Mouse (Mus musculus) urinary bladder, postnatal 25 days (tissue): ENCODE measurements around the gene Kcnd2.
A peak's percentile ranks its signal among the peaks of the same experiment; 100 is the strongest.
"Not testable (repeated sequence)": the region's sequence is repeated elsewhere in the genome, so short reads cannot be mapped to it uniquely, and the experiment has no call there.

ENCODE experiments used
- DNase-seq: peaks from one replicate; pipeline ENCODE4 v3.0.0; 2022; ENCODE audit warnings: low spot score

Gene Kcnd2

DNA sequence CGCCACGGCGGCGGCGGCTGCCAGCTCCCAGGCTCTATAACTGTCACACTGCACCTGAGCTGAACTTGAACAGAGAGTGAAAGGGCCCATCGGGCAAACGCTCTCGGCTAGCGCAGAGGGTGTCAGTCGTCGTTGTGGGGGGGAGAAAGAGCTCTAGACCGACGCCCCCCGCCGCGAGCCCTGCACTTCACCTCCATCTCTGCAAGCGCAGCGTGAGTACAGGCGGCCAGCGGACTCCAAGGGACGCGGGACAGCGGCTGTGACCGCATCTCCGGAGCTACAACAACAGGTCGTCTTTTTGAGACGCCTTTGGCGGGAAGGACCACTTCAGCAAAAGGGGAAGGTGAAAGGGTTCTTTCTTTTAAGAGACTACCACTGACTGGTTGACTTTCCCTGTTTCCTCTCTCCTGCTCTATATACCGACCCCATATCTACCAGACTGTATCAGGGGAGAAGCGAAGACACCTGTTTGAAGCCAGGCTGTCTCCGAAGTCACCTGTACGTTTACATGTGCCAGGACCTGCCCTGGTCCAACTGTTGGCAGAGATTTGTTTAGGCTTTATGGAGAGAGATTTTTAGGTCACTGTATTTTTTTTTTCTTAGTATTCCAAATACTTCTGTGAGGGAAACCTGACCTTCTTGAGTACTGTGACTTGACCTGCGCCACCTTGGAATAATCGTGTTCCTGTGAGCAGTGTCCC, at the start of gene Kcnd2:
Gene Kcnd2, plus strand, starts transcription at position 13 of the 701 bp plus-strand sequence.
- no peak for DNase-seq

DNA sequence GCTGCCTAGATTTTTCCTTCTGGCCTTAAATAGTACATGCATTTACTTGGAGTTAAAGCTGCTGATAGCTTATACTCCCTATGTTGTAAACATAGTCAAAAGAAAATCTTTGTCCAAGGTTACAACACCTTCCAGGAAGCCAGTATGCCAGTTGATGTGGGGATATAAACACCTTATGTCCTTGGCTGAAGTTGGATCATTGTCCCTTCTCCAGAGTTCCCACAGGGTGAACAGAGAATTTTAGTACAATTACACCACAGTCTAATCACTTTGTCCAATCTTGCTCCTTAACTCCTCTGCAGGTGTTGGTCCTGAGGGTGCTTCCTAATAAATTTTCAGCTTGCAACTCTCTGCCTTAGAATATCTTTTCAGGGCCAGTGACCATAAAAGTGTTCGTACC, 48.7 kb upstream of the Kcnd2 start:
- DNase-seq: no peak

DNA sequence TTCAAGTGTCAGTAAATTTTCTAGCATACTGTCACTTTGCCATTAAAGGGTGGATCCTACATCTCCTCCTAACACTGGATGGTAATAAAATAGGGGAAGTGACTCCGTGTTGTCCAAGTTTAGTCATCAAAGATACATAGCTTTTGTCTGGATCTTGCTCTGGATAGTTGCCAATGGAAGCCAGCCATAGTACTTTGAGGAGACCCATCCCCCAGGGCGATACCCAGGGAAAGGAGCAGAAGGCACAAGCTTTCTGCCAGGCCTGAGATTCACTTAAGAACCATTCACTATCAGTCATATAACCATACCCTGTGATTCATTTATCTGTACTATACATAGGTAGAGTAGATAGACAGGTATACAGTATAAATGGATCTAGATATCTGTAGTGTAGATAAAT, 20.0 kb upstream of the Kcnd2 start:
- DNase-seq: no peak

DNA sequence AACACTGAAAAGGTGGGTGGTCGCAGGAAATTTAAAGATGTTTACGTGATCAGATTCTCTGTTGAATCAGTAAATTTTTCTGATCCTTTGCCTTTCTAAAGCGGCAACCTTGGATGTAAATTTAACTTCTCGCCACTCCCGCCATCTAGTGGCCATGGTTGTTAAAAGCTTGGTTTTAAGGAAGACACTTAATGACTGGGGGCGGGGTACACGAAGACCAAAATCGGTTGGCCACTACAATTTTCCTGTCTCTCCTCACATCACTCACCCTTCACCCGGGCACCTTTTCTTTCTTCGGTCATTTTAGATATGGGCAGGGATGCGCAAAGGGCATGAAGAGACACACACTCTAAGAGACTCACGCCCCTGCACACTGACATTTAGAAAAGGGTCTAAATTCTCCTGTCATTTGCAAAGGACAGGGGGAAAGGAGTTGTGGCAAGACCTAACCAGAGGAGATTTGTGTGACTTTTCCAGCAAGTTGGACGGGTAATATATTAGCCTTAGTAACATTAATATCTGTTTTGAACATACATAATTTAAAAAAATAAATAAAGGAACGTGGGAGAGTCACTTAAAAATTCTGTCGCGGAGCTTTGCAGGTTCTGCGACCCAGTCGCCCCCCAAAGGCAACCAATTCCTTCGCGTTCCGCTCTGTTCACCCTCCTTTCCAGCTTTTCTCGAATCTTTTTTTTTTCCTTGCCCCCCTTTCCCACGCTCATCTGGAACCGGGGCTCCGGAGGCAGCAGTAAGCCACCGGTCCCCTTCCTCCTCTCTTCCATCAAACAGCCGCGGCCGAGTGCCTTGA, 1.2 kb upstream of the Kcnd2 start:
- peak; percentile 22 for DNase-seq

DNA sequence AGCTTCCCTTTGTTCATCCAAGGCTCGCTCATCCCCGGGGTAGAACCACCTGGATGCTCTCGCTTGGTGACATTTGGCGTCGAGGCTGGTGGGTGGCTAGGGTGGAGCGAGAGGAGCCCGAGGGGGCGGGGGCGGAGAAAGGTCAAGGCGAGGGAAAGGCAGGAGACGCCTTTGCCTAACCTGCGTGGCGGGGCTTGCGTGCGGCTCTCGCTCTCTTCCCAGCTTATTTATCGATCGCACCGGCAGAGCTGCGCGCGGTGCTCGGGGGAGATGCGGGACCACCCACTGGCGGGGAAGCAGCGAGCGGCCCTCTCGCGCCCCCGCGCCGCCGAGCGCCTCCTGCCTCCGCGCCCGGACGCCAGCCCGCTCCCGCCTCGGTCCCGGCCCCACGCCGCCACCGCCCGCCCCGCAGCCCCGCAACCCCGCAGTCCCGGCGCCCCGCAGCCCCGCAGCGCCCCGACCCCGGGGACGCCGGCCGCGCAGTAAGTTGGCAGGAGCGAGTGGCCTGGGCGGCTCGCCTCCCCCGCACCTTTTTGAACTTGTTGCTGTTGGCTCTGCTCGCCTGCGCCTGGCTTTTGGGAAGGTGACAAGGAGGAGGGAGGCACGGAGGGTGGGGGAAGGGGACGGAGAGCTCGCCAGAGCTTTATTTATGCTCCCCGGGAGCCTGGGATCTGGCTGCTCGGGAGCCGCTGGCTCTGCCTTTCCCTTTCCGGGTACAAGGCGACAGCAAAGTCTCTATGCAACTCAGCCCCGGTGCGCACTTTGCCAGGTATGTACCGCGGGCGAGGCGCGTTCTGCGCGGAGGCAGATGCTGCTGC, 421 bp upstream of the Kcnd2 start:
- peak; percentile 4 for DNase-seq

DNA sequence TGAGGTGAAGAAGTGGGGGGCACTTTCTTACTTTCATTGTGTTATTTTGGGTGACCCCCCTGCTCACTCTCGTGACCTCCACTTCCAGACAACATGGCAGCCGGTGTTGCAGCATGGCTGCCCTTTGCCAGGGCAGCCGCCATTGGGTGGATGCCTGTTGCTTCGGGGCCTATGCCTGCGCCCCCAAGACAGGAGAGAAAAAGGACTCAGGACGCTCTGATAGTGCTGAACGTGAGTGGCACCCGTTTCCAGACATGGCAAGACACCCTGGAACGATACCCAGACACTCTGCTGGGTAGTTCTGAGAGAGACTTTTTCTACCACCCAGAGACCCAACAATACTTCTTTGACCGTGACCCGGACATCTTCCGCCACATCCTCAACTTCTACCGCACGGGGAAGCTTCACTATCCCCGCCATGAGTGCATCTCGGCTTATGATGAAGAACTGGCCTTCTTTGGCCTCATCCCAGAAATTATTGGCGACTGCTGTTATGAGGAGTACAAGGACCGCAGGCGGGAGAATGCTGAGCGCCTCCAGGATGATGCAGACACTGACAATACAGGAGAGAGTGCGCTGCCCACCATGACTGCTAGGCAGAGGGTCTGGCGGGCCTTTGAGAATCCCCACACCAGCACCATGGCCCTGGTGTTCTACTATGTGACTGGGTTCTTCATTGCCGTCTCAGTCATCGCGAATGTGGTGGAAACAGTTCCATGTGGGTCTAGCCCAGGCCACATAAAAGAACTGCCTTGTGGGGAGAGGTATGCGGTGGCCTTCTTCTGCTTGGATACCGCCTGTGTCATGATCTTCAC, 1.1 kb downstream of the Kcnd2 start:
- no peak for DNase-seq

DNA sequence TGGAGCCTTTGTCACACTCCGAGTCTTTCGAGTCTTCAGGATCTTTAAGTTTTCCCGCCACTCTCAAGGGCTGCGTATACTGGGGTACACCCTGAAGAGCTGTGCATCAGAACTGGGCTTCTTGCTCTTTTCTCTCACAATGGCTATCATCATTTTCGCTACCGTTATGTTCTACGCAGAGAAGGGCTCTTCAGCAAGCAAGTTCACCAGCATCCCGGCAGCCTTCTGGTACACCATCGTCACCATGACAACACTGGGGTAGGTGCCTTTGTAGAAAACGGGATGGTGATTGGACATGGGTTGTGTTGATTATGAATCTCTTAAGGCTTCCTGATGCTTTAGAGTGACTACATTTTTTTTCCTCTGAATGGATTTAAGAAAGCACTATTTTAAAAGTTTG, 1.9 kb downstream of the Kcnd2 start:
- DNase-seq: no peak

DNA sequence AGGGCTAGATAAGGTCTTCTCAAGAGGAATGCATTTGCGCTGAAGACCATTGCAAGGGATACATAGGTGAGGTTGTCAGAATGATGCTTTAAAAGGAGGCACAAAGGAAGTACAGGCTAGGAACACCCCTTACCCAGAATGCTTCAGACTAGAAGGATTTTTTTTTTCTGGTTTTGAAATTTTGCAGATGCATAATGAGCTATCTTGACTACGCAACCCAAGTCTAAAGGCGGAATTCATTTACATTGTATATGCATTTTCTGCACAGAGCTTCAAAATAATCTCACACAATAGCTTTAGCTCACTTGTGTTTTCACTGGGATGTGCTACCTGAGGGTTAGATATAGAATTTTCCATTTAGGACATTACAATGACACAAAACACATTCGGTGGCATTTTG, 10.8 kb downstream of the Kcnd2 start:
- DNase-seq: no peak

DNA sequence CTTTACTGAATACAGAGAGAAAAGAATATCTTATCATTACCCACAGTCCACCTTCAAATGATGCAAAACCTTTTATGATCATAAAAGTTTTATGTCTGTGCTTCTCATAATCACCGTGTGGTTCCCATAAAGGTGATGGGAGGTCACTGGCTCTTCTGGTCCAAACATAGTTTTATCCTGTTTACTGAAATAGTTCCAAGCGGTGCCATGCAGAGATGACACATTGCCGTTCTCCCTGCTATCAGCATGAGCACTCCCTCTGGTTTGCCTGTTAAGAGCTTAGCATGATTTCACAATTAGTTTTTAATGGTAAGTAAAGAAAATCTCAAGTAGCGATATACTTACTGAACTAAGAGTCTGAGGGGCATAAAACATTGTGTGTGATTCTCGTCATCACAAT, 43.7 kb downstream of the Kcnd2 start:
- no peak for DNase-seq

DNA sequence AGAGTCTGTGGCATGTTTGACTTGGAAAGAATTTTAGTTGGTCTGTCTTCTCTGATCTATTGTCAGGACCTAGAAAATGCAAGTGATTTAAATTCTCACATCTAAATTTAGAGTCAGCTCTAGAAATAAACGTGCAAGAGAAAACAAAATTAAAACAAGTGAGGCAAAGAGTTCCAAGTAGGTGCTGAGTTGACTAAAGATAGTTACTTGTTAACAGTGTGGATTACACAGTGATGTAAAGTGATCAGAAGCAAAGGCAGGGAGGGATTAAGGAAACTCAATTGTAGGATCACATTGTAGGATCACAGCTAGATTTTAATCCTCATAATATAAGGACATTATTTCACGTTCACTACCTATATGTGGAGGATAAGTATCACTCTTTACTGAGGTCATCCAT, 52.6 kb downstream of the Kcnd2 start:
- DNase-seq: no peak

DNA sequence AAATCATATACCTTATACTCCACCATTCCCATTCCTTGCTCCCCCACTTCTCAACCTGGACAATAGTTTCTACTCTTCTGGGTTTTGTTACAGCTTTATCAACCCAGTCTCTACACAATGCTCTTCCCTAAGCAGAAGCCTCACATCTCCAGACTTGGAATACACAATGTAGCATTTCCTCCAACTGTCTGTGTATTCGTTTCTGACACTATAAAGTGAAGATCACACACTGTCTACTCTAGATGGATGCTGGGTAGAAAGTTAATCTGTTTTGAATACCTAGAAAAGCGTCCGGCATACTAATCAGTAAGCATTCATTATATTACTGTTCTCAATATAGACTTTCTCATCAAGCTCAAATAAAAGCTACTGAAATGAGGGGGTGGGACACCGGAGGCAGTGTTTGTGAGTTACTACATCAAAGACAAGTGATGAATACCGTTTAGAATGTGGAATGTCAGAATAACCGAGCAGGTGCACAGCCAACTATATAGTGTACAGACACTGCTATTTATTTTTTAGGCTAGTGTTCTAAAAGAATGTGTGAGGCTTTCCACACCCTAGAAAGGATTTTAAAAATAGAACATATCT, 62.1 kb downstream of the Kcnd2 start:
- no peak for DNase-seq

DNA sequence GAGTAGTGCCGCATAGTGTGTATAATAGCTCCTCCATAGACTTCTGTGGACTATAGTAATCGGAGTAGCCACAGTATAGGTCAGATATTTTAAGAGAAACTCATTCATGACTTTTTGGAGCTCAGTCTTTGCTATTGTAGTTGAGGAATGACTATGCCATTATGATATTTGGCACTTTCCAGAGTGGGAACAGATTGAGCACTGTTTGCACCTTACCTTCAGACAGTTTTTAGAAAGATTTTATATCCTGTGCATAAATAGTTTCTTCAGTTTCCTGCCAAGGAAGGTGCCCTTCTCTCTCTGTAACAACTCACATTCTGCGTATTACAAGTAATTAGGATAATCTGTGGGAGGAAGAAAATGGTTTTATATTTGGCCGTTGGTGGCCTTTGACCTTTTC, 89.6 kb downstream of the Kcnd2 start:
- no peak for DNase-seq

DNA sequence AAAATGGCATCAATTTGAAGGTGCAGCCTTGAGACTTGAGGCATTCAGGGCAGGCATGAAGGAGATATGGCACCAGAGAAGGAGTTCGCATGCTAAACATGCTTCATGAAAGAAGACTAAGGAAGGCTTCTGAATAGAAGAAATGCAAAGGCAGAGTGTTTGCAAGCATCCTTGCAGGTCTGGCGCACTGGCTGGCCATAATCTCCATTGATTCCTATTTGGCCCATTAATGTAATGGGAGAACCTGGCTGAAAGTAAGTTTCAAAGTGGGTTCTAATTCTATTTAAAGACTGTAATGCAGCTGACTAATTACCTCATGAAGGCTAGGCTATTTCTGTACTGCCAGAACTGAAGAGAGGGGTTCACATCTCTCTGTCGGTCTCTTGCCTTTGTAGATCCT, 94.9 kb downstream of the Kcnd2 start:
- no peak for DNase-seq

DNA sequence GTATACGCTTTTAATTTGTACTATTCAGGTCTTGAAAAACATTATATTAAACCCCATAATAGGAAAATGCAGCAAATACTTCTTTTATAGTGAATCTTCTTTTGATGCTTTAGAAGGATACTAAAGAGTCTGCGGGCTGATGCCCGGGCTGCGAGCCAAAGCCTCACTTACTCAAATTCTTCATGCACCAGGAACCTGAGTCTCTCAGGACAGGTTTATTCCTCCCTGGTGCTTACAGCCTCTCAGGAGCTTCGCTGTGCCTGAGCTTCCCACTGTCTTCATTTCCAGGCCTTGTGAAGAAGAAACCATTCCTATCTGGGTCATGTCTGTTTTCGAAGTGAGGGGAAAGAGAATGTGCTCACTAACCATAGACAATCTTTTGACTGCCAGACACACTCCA, 106.1 kb downstream of the Kcnd2 start:
- no peak for DNase-seq

DNA sequence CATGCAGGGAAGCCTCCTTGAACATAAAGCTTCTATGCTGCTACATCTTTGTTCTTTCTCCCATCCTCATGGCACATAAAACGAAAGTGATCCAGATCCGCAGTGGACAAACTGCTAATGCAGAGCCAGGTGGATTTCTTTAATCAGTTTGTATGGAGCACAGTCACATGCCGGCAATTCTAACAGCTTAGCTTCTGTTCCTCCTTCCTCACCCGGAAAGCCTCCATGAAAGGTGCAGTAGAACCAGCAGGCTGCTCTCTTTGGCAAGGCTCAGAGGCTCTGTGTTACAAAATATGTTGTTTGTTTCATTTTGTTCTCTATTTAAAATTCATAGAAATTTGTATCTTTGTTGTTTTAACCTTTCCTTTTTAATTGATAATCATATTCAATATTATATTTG, 106.9 kb downstream of the Kcnd2 start:
- no peak for DNase-seq

DNA sequence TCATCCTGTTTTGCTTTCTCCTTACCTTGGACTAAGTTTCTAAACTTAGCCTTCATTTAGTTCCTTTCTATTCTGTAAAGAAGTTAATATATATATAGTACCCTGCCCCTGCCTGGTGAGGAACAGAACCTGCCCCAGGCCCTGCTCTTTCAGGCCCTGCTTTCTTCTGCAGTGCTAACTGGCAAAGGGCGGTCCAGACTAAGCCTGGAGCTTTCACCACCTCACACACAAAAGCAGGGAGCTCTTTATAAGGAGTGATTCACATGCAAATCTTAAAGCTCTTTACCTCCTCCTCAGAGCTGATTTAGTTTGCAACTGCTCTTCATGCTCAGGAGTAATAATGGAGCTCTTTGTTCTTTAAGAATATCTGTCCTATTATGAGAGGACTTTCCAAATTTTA, 109.9 kb downstream of the Kcnd2 start:
- no peak for DNase-seq

DNA sequence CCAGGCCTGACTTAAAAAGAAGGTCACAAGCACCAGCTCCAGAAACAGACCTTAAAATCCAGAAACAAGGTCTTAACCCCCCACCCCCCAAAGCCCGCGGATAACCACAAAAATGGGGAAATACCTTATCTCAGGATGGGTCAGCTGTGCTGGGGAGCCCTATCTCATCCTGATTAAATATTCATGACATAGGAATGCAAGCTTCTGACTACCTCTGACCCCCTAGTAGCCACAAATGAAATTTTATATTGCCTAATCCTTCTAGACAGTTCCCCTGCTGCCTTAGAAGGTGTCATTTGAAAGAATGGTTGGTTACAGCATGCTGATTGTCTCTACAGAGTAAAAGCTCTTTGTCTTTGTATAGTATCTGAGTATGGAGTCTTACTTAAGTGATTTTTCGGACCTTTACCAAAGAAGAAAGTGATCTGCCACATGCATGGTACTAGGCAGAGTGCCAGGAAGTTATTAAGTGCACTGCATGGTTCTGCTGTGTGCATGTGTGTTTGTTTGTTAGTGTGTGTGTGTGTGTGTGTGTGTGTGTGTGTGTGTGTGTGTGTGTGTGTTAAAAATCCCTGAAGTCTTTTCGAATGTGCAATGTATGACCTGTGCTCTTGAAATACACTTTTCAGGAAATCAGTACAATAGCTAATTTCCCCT, 111.9 kb downstream of the Kcnd2 start:
- no peak for DNase-seq

DNA sequence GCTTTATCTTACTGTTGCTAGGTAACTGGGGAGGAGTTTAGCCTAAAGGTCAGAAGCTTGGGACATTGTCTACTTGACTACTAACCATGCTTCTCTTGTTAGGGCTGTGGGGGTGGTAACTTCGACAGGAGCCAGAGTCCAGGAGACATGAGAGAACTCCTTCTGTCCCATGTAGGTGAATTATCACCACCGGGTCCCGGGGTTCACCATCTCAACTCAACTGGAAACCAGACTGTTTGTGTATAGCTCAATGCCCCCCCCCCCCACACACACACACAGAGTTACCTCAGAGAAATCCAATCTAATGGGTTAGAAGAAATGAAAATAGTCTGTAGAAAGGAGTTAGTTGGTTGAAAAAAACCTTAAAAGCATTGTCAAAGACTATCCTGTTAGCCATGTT, 170.0 kb downstream of the Kcnd2 start:
- DNase-seq: not testable (repeated sequence)

DNA sequence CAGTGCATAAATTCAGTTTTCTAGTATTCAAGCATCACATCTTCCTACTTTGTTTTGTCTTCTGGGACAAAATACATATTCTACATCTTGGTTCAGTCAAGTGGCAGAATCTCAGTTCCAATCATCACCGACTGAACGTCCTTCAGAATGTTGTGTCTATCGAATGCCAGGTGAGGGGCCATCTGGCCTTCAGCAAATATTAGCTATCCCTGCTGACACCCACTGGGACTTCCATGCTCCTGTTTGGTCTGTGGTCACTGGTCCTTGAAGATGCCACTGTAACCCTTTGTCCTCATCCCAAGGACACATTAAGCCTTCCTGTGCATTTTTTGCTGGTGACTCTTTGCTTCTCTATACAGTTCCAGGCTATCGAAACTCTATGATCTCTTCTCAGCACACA, 176.5 kb downstream of the Kcnd2 start:
- no peak for DNase-seq

DNA sequence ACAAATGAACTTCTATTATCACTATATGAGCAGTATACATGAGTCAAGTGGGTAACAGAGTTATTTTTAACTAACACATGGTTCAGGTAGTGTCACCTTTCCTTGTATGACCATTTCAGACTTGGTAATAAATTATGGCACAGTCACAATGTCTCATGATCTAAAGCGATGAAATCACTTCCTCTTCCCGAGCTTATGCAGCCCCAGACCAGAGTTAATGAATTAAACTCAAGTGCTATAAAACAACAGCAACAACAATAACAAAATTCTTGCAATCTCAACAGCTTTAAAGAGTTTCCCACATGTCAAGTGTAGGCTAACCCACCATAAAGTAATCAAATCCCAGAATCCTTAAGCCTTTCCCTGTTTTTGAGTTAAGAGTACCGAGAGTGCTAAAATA, 198.4 kb downstream of the Kcnd2 start:
- DNase-seq: no peak

DNA sequence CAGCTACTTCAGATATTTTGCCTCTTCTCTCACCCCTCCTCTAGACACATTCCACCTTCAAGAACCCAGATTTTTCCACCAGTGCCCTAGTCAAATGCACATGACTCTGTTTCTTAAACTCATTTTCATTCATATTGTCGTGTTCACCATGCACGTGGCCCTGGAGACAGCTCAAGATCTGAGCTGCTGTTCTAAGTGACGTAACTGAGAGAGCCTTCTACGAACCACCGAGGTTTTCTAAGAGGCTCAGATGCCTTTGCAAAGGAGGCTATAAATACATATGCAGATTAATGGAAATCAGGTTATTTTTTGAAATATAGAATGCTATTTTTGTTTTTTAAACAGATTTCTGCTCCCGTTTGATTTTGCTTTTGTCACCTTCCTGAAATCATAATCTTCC, 202.9 kb downstream of the Kcnd2 start:
- no peak for DNase-seq
